Mouse (Mus musculus) kidney, adult 18-20 months (tissue): ENCODE data around the gene Map1s.
A peak's percentile ranks its signal among the peaks of the same experiment; 100 is the strongest.

Experiments used
- DNase-seq: peaks from one replicate; pipeline ENCODE4 v3.0.0; 2021

The Map1s gene

GRCm38 (mm10) chr8:70960703-70961472 is 55.2 kb downstream of the Map1s start:
- DNase-seq = no peak

- DNase-seq = peak; percentile 56
Observed at GRCm38 (mm10) chr8:70964159-70964558, 58.4 kb downstream of the Map1s start.

GRCm38 (mm10) chr8:70964861-70965260 is 59.1 kb downstream of the Map1s start:
- no peak for DNase-seq
